Mouse (Mus musculus): ENCODE results near the gene Galnt18. TPM values are rescaled to one million over a fixed set of nuclear protein-coding genes. Genes with fewer than 3 reads are reported as not detected.

Galnt18 gene
- polyA plus RNA-seq, 1 experiment from 2014 or later, result 8.0 TPM

DNA sequence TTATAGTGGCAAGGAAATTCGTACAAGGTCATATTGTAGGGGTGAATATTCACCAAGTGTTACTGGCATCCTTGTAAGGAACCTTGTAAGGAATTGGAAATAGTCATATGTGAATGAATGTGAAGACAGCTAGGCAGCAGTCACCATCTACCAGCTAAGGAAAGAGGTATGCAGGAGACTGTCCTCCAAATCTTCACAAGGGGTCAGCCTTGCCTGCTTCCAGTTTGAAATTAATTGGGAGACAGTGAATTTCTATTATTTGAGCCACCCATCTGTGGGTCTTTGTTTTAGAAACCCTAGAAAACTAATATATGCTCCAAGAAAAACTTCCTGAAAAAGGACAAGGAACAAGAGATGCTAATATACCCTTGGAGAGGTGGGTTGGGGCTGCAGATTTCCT lies 313.1 kb downstream of the Galnt18 start:
- no peaks in the 10 kb centered on the region for H3K4me1 ChIP-seq
- H3K36me3 ChIP-seq, result no peaks in the 10 kb centered on the region
- 73% methylated on average over 1 of the region's 1 CpGs for WGBS
- no peaks in the 10 kb centered on the region for H3K9me3 ChIP-seq (replicated peaks)
- H3K27me3 ChIP-seq, result no peaks in the 10 kb centered on the region
- no peak for ATAC-seq (ENCODE audit: low FRiP score)
- H3K4me2 ChIP-seq (replicated peaks), result no peak overlapping the region
- H3K4me3 ChIP-seq, result no peak overlapping the region
- H3K9ac ChIP-seq, result no peak overlapping the region
- no peak overlapping the region for H3K27ac ChIP-seq

DNA sequence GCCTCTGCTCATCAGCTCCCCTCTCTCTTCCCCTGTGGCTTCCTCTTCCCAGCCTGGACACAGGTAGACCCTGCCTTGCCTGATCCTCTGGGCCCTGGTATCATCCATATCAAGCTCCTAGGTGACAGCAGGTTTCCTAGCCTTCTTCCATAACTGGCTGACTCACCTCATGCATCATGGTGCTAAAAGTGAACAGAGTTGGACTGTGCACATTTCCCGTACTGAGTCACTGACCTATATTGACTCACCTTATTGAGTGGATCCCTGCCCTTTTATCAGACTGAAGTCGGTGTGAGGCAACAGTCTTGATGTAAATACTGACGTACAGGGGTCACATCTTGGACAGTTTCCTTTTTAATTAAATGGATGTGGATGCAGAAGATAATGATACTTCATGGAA lies 313.7 kb downstream of the Galnt18 start:
- no peaks in the 10 kb centered on the region for H3K36me3 ChIP-seq
- ATAC-seq (ENCODE audit: low FRiP score), result no peak
- 79% methylated on average over 3 of the region's 3 CpGs for WGBS
- H3K27ac ChIP-seq, result no peak overlapping the region
- H3K9me3 ChIP-seq (replicated peaks), result no peaks in the 10 kb centered on the region
- no peak overlapping the region for H3K9ac ChIP-seq
- H3K27me3 ChIP-seq, result no peaks in the 10 kb centered on the region
- H3K4me1 ChIP-seq, result no peaks in the 10 kb centered on the region
- H3K4me3 ChIP-seq, result no peak overlapping the region
- H3K4me2 ChIP-seq (replicated peaks), result no peak overlapping the region

DNA sequence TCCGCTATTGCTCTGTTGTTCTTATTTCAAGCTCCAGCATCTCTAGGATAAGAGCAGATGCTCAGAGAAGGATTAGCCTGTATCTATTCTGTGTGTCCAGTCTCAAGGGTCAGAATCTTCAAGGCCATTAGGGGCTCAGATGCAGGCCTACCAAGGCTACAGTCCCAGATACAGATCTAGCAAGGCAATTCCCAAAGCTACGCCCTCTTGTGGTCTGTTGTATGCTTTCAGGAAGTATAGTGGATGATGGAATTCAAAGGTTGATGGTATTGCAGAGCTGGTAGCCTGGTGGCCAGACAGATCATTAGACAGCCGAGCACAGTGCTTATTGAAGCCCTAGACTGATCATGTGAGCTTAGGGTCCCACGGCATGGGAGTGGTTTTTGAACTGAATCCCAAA lies 320.1 kb downstream of the Galnt18 start:
- Histone ChIP-seq H3K27ac (no peak overlapping the region), H3K9me3 (replicated peaks) (no peaks in the 10 kb centered on the region), H3K4me3 (no peak overlapping the region), H3K4me2 (replicated peaks) (no peak overlapping the region), H3K9ac (no peak overlapping the region), H3K4me1 (no peaks in the 10 kb centered on the region), H3K27me3 (no peaks in the 10 kb centered on the region), H3K36me3 (no peaks in the 10 kb centered on the region)
- ATAC-seq (ENCODE audit: low FRiP score), result no peak
- 84% methylated on average over 4 of the region's 4 CpGs for WGBS

- Histone ChIP-seq H3K27ac (no peak overlapping the region), H3K36me3 (no peaks in the 10 kb centered on the region), H3K9me3 (replicated peaks) (no peaks in the 10 kb centered on the region), H3K4me2 (replicated peaks) (no peak overlapping the region), H3K27me3 (no peaks in the 10 kb centered on the region), H3K9ac (no peak overlapping the region), H3K4me3 (no peak overlapping the region), H3K4me1 (peaks cover 9% of the 10 kb centered on the region; the same call in 1 of the 2 replicates)
- whole genome bisulfite sequencing, result 76% methylated on average over 3 of the region's 3 CpGs
- ATAC-seq (ENCODE audit: low FRiP score), result no peak
Observed at GRCm38 (mm10) chr7:111456007-111456406, 323.8 kb downstream of the Galnt18 start.

- no peak overlapping the region for H3K4me2 ChIP-seq (replicated peaks)
Observed at GRCm38 (mm10) chr7:111455541-111455940, 324.2 kb downstream of the Galnt18 start.

GRCm38 (mm10) chr7:111452000-111452399 lies 327.8 kb downstream of the Galnt18 start:
- no peak overlapping the region for H3K4me3 ChIP-seq
- H3K27ac ChIP-seq, result no peak overlapping the region
- peaks cover 12% of the 10 kb centered on the region for H3K4me1 ChIP-seq
- no peaks in the 10 kb centered on the region for H3K27me3 ChIP-seq
- 52% methylated on average over 1 of the region's 1 CpGs for WGBS
- no peak overlapping the region for H3K9ac ChIP-seq
- 0 out of 2 replicates have a peak, but pooled peaks cover 4% of the 10 kb centered on the region for H3K9me3 ChIP-seq (replicated peaks)
- no peaks in the 10 kb centered on the region for H3K36me3 ChIP-seq
- no peak overlapping the region for H3K4me2 ChIP-seq (replicated peaks)
- ATAC-seq (ENCODE audit: low FRiP score), result no peak

More at GRCm38 (mm10) chr7:111455541-111455940, 324.2 kb downstream of the Galnt18 start:
- Histone ChIP-seq H3K27ac (no peak overlapping the region), H3K27me3 (no peaks in the 10 kb centered on the region), H3K9ac (no peak overlapping the region), H3K9me3 (replicated peaks) (no peaks in the 10 kb centered on the region), H3K4me3 (no peak overlapping the region), H3K4me1 (peaks cover 12% of the 10 kb centered on the region), H3K36me3 (no peaks in the 10 kb centered on the region)
- WGBS, result 92% methylated on average over 4 of the region's 4 CpGs
- no peak for ATAC-seq (ENCODE audit: low FRiP score)

DNA sequence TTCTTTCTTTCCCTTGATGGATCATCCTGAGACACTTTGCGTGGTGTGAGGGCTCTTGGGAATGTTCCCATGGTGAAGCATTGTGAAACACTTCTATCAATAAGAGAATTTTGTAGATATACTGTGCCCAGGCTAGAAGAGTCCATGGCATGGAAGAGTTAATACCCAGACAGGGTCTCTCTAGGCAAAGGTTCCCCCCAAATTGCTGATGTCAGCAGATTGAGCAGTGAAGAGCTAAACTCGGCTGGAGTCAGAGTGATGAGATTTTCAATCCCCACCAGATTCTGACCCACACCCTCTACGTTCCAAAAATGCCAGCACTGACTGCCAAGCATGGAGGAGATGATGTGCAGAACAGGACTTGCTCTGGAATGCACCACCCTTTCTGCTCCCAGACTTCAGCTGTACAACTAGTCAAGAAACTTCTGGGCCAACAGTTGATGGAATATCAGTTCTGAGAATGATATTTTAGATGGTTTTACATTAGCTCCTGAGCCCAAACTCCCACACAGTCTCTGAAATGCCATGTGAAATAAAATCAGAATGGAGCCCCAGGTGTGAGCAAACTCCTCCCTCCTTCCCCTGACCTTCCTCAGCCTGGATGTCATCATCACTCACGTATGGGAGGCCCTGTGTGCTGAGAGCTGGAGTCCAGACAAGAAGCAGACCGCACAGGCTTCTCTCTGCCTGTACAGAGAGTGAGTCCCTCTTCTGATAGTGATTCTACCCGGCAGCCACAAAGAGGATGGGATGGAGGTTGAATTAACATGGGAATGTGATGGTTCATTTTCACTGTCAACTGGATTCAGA lies 329.3 kb downstream of the Galnt18 start:
- Histone ChIP-seq H3K9ac (no peak overlapping the region), H3K36me3 (no peaks in the 10 kb centered on the region), H3K9me3 (replicated peaks) (0 out of 2 replicates have a peak, but pooled peaks cover 4% of the 10 kb centered on the region), H3K4me1 (peaks cover 12% of the 10 kb centered on the region), H3K4me3 (no peak overlapping the region), H3K27ac (no peak overlapping the region), H3K4me2 (replicated peaks) (no peak overlapping the region), H3K27me3 (no peaks in the 10 kb centered on the region)
- no peak for ATAC-seq (ENCODE audit: low FRiP score)
- WGBS, result 70% methylated on average over 6 of the region's 6 CpGs

DNA sequence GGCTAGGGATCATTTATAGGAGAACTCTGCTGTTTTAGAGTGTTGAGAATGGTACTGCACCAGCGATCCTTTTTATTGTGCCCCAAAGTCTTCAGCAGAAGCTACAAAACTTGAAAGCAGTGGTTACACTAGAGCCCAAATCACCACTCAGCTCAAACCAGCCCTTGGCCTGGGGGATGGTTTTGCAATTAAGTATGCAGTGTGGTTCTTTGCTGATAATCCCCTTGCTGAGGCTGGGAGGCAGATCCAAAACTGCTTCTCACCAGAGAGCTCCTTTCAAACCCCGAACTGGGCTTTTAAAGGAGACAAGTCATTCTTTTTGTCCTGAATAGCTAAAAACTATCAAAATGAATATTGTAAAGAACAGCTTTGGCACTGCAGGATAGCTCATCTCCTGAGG lies 346.6 kb downstream of the Galnt18 start:
- Histone ChIP-seq H3K27me3 (no peaks in the 10 kb centered on the region), H3K36me3 (no peaks in the 10 kb centered on the region), H3K4me3 (no peak overlapping the region), H3K4me2 (replicated peaks) (no peak overlapping the region), H3K4me1 (no peaks in the 10 kb centered on the region), H3K9me3 (replicated peaks) (no peaks in the 10 kb centered on the region), H3K27ac (no peak overlapping the region), H3K9ac (no peak overlapping the region)
- 45% methylated on average over 2 of the region's 2 CpGs for WGBS
- ATAC-seq (ENCODE audit: low FRiP score), result no peak

GRCm38 (mm10) chr7:111427392-111427791 lies 352.4 kb downstream of the Galnt18 start:
- WGBS, result 84% methylated on average over 1 of the region's 1 CpGs
- no peaks in the 10 kb centered on the region for H3K4me1 ChIP-seq
- no peak for ATAC-seq (ENCODE audit: low FRiP score)

More at GRCm38 (mm10) chr7:111427392-111427791, 352.4 kb downstream of the Galnt18 start:
- H3K27me3 ChIP-seq, result no peaks in the 10 kb centered on the region
- no peaks in the 10 kb centered on the region for H3K36me3 ChIP-seq
- H3K9me3 ChIP-seq (replicated peaks), result no peaks in the 10 kb centered on the region
- no peak overlapping the region for H3K4me3 ChIP-seq
- H3K27ac ChIP-seq, result no peak overlapping the region
- H3K9ac ChIP-seq, result no peak overlapping the region
- no peak overlapping the region for H3K4me2 ChIP-seq (replicated peaks)

Small RNA genes within 50 kb of the gene (microRNA-seq; reads per million reads assigned to microRNA genes)
- gene Gm25787, result not detected

Other genes with a start within 250 kb of the Galnt18 start
- gene Usp47, start 243.5 kb upstream of the Galnt18 start, polyA plus RNA-seq (2016; fragmentation: Nextera tagmentation; extraction: Ambion mirVana), result 110 and 111 TPM in 2 replicates